In genomic region chr6:85836827-85837226, GRCm38 (mm10) we compare ENCODE assay signal across 10 mouse cellular contexts. TPM values are rescaled to one million over a fixed set of nuclear protein-coding genes. Genes with fewer than 3 reads are reported as not detected.
DNase-seq lines count a peak whose midpoint lies in the region; ATAC-seq and TF ChIP-seq lines count a peak whose summit lies in the region.
"Not testable (repeated sequence)": the region's sequence is repeated elsewhere in the genome, so short reads cannot be mapped to it uniquely, and the experiment has no call there.
"Had no signal": no experiment of that assay in that cellular context is flagged by ENCODE, and none has a peak within 500 bp of the region (broad histone marks: within the 10 kb centered on the region; RNA-seq: fewer than 3 reads in every experiment).

No protein-coding gene starts in this region.

- not testable (repeated sequence) for H3K4me3 ChIP-seq in intestine, embryonic 14.5 days (ENCODE audit: low read depth, low read length); liver, postnatal 0 days (ENCODE audit: low read depth, low read length)

- H3K27ac ChIP-seq in intestine, embryonic 14.5 days (ENCODE audit: low read depth), result not testable (repeated sequence)
- H3K27ac ChIP-seq in liver, postnatal 0 days (ENCODE audit: low read depth), result 0 out of 2 replicates have a peak overlapping the region, but pooled peaks have one; percentile 22

- not testable (repeated sequence) for TF ChIP-seq EP300 in liver, postnatal 0 days (IDR thresholded peaks at IDR 0.05; ENCODE audit: low read depth)

- DNase-seq in adrenal gland, adult 18-20 months (ENCODE audit: low spot score in 2 of 2), result peak; percentile 82 to 87
- DNase-seq in cerebellum, postnatal 14 days, result peak; percentile 61 to 74
- DNase-seq in gastrocnemius, postnatal 25 days, result peak; percentile 27
- DNase-seq in intestine, embryonic 14.5 days (ENCODE audit: low spot score), result peak; percentile 58
- DNase-seq in layer of hippocampus, postnatal 10 days (ENCODE audit: low spot score in 2 of 2), result peak; percentile 80 to 82
- DNase-seq in liver, postnatal 0 days, result peak; percentile 64
- peak; percentile 78 for DNase-seq in ovary, postnatal 36 days (ENCODE audit: low spot score)
- DNase-seq in urinary bladder, postnatal 14 days (ENCODE audit: low spot score), result peak; percentile 51

- not testable (repeated sequence) for ATAC-seq in intestine, embryonic 14.5 days (replicated peaks; ENCODE audit: low FRiP score, low TSS enrichment, low read depth)
- peak; percentile 70 for ATAC-seq in liver, postnatal 0 days

- H3K27me3 ChIP-seq in intestine, embryonic 14.5 days (replicated peaks; ENCODE audit: control insufficient read depth, insufficient read depth, low read length); liver, postnatal 0 days (ENCODE audit: insufficient read depth, low read length): not testable (repeated sequence)

- peak; percentile 54 for TF ChIP-seq CTCF in liver, postnatal 0 days (IDR thresholded peaks at IDR 0.05; ENCODE audit: low read depth)

- H3K4me1 ChIP-seq in intestine, embryonic 14.5 days (replicated peaks; ENCODE audit: control insufficient read depth, insufficient read depth, low read length); liver, postnatal 0 days (ENCODE audit: insufficient read depth): not testable (repeated sequence)

- whole genome bisulfite sequencing in intestine, embryonic 14.5 days, result 22% methylated on average over 9 of the region's 9 CpGs
- 10% methylated on average over 7 of the region's 9 CpGs for WGBS in liver, postnatal 0 days (ENCODE audit: insufficient replicate concordance)

- not testable (repeated sequence) for H3K36me3 ChIP-seq in intestine, embryonic 14.5 days (ENCODE audit: control insufficient read depth, insufficient read depth, low read length); liver, postnatal 0 days (replicated peaks; ENCODE audit: insufficient read depth, low read length)

- not testable (repeated sequence) for H3K9me3 ChIP-seq in intestine, embryonic 14.5 days (ENCODE audit: control insufficient read depth, low read length); liver, postnatal 0 days (ENCODE audit: low read length)

- not testable (repeated sequence) for H3K4me2 ChIP-seq in intestine, embryonic 14.5 days (ENCODE audit: low read length); liver, postnatal 0 days (ENCODE audit: low read depth, low read length)

- H3K9ac ChIP-seq in intestine, embryonic 14.5 days (ENCODE audit: low read length); liver, postnatal 0 days (replicated peaks): not testable (repeated sequence)

RNA-seq across cellular contexts. Expression of gene Nat8, which starts 4.9 kb away (rescaled TPM):
- total RNA-seq in adrenal gland, adult 18-20 months (2021), result 1 to 10 TPM; 4.1 to 5.4 TPM
- total RNA-seq in gastrocnemius, postnatal 25 days (2021), result not detected
- polyA plus RNA-seq in intestine, embryonic 14.5 days (2014; fragmentation: Nextera tagmentation; extraction: Ambion mirVana), result 0.16 and 0.42 TPM in 2 replicates
- total RNA-seq in layer of hippocampus, postnatal 10 days (2021), result 1 to 10 TPM; 1.3 to 1.8 TPM
- not detected in 2 replicates for polyA plus RNA-seq in liver, postnatal 0 days (2015; fragmentation: Nextera tagmentation; extraction: Ambion mirVana)
- total RNA-seq: G1E had no signal
- polyA plus RNA-seq: G1E; midbrain, embryonic 15.5 days had no signal

RNA-seq across cellular contexts. Expression of gene Nat8f5, which starts 16.1 kb away (rescaled TPM):
- 10 to 100 TPM in 1 of 2 experiments, 1 to 10 TPM in 1; 7.0 to 10.2 TPM for total RNA-seq in adrenal gland, adult 18-20 months (2021)
- not detected for total RNA-seq in gastrocnemius, postnatal 25 days (2021)
- polyA plus RNA-seq in intestine, embryonic 14.5 days (2014; fragmentation: Nextera tagmentation; extraction: Ambion mirVana), result not detected in 2 replicates
- 1 to 10 TPM; 1.5 TPM for total RNA-seq in layer of hippocampus, postnatal 10 days (2021)
- not detected in 2 replicates for polyA plus RNA-seq in liver, postnatal 0 days (2015; fragmentation: Nextera tagmentation; extraction: Ambion mirVana)
- total RNA-seq: G1E had no signal
- polyA plus RNA-seq: G1E had no signal

RNA-seq across cellular contexts. Expression of gene Nat8f6, which starts 16.1 kb away (rescaled TPM):
- total RNA-seq in adrenal gland, adult 18-20 months (2021), result 1 to 10 TPM; 1.4 to 1.8 TPM
- under 1 TPM in 1 of 2 experiments, not detected in 1; 0.46 TPM for total RNA-seq in gastrocnemius, postnatal 25 days (2021)
- polyA plus RNA-seq in intestine, embryonic 14.5 days (2014; fragmentation: Nextera tagmentation; extraction: Ambion mirVana), result not detected in 2 replicates
- total RNA-seq in layer of hippocampus, postnatal 10 days (2021), result under 1 TPM; 0.48 to 0.87 TPM
- polyA plus RNA-seq in liver, postnatal 0 days (2015; fragmentation: Nextera tagmentation; extraction: Ambion mirVana), result not detected in 2 replicates
- total RNA-seq: G1E had no signal
- polyA plus RNA-seq: G1E; midbrain, embryonic 15.5 days had no signal

RNA-seq across cellular contexts. Expression of gene Nat8f2, which starts 32.1 kb away (rescaled TPM):
- 1 to 10 TPM; 1.6 to 3.1 TPM for total RNA-seq in adrenal gland, adult 18-20 months (2021)
- under 1 TPM in 1 of 2 experiments, not detected in 1; 0.08 TPM for total RNA-seq in gastrocnemius, postnatal 25 days (2021)
- polyA plus RNA-seq in intestine, embryonic 14.5 days (2014; fragmentation: Nextera tagmentation; extraction: Ambion mirVana), result 0.09 TPM in 1 of 2 replicates, not detected in the other
- 1 to 10 TPM in 1 of 2 experiments, under 1 TPM in 1; 0.76 to 1.1 TPM for total RNA-seq in layer of hippocampus, postnatal 10 days (2021)
- polyA plus RNA-seq in liver, postnatal 0 days (2015; fragmentation: Nextera tagmentation; extraction: Ambion mirVana), result 1.3 and 1.7 TPM in 2 replicates
- polyA plus RNA-seq: G1E; midbrain, embryonic 15.5 days had no signal

Comparison
In these comparisons a context has a peak if more than half of its experiments do, and no peak if none do; other contexts are left out.
1. DNase-seq: peak in every context shown above with its lines; median percentile 84 in adrenal gland, adult 18-20 months; 81 in layer of hippocampus, postnatal 10 days; 78 in ovary, postnatal 36 days; 68 in cerebellum, postnatal 14 days; 64 in liver, postnatal 0 days; 58 in intestine, embryonic 14.5 days; 51 in urinary bladder, postnatal 14 days; 27 in gastrocnemius, postnatal 25 days.